7 mouse cellular contexts compared by ENCODE assay signal in the genomic region with DNA sequence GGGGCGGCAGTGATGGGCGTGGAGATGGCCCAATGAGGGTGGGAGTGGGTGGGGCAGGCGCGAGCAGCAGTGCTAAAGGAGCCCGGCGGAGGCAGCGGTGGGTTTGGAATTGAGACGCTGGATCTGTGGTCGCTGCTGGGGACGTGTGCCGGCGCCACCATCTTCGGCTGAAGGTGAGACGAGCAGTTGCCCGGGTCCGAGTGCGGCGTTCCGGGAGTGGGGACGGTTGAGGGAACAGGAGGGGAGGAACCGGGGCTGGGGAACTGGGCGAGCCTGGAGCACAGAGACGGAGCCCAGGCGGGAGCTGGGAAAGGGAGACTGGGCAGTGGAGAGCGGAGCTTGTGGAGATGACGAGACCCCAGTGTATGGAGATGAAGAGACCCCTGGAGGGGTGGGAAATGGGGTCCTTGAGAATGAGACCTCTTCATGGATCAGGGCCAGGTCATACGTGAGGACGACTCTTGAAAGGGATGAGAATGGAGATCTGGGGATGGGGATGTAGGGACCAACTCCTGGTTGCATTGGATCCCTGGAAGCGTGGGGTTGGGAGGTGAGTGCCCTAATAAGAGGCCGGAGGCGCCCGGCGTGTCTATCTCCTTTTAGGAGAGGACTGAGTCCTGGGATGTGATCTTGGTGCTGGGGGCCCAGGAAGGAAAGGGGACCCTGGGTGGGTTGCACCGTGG. TPM values are rescaled to one million over a fixed set of nuclear protein-coding genes. Genes with fewer than 3 reads are reported as not detected.
DNase-seq lines count a peak whose midpoint lies in the region; ATAC-seq and TF ChIP-seq lines count a peak whose summit lies in the region.

No protein-coding gene starts in this region.

- no peak for TF ChIP-seq CTCF in lung, adult 2 months (IDR thresholded peaks at IDR 0.05; ENCODE audit: insufficient read depth, low read length)
- TF ChIP-seq CTCF in bone marrow macrophage, adult 2 months (IDR thresholded peaks at IDR 0.05; ENCODE audit: low read depth, low read length), result no peak

- H3K4me3 ChIP-seq in lung, adult 2 months (replicated peaks; ENCODE audit: extremely low read depth, low read depth, low read length), result peak overlapping the region; percentile 76
- H3K4me3 ChIP-seq in bone marrow macrophage, adult 2 months (ENCODE audit: insufficient read depth, low read length), result peak overlapping the region; percentile 76
- H3K4me3 ChIP-seq in limb, embryonic 12.5 days (replicated peaks), result peak overlapping the region; percentile 87
- peak overlapping the region; percentile 77 for H3K4me3 ChIP-seq in neural tube, embryonic 14.5 days (ENCODE audit: low read depth, low read length)

- no peaks in the 10 kb centered on the region for H3K36me3 ChIP-seq in limb, embryonic 12.5 days
- H3K36me3 ChIP-seq in neural tube, embryonic 14.5 days (ENCODE audit: control insufficient read depth, insufficient read depth, low read length), result no peaks in the 10 kb centered on the region

- peak; percentile 23 for ATAC-seq in erythroid progenitor cell, adult 5-6 weeks (replicated peaks; ENCODE audit: low FRiP score, poor library complexity, severe bottlenecking)
- ATAC-seq in limb, embryonic 12.5 days (ENCODE audit: insufficient number of reproducible peaks, insufficient read depth, low FRiP score, low TSS enrichment, low read depth), result no peak
- ATAC-seq in neural tube, embryonic 14.5 days (ENCODE audit: low read depth), result peak; percentile 21

- peak overlapping the region; percentile 97 for H3K9ac ChIP-seq in limb, embryonic 12.5 days (replicated peaks)
- H3K9ac ChIP-seq in neural tube, embryonic 14.5 days (replicated peaks; ENCODE audit: low read depth, low read length), result peak overlapping the region; percentile 90

- no peaks in the 10 kb centered on the region for H3K27me3 ChIP-seq in limb, embryonic 12.5 days
- H3K27me3 ChIP-seq in neural tube, embryonic 14.5 days (ENCODE audit: control insufficient read depth, insufficient read depth, low read length), result no peaks in the 10 kb centered on the region

- H3K27ac ChIP-seq in bone marrow macrophage, adult 2 months (ENCODE audit: insufficient read depth, low read depth, low read length), result no peak overlapping the region
- H3K27ac ChIP-seq in limb, embryonic 12.5 days, result peak overlapping the region; percentile 98
- peak overlapping the region; percentile 97 for H3K27ac ChIP-seq in neural tube, embryonic 14.5 days (ENCODE audit: low read depth, low read length)

- WGBS in lung, adult 2 months, result under 1% methylated on average over 34 of the region's 34 CpGs
- under 1% methylated on average over 34 of the region's 34 CpGs for WGBS in limb, embryonic 12.5 days
- under 1% methylated on average over 34 of the region's 34 CpGs for WGBS in neural tube, embryonic 14.5 days

- TF ChIP-seq POLR2A in lung, adult 2 months (IDR thresholded peaks at IDR 0.05; ENCODE audit: borderline replicate concordance, extremely low read depth, low read depth, low read length), result peak; percentile 54; the same call in 1 of the 2 replicates
- TF ChIP-seq POLR2A in bone marrow macrophage, adult 2 months (IDR thresholded peaks at IDR 0.05; ENCODE audit: borderline replicate concordance, low read depth, low read length), result no peak

- H3K4me2 ChIP-seq in limb, embryonic 12.5 days, result peak overlapping the region; percentile 81
- peak overlapping the region; percentile 61 for H3K4me2 ChIP-seq in neural tube, embryonic 14.5 days (ENCODE audit: low read depth, low read length)

- H3K4me1 ChIP-seq in lung, adult 2 months (ENCODE audit: control insufficient read depth, insufficient read depth, low read length), result no peaks in the 10 kb centered on the region; the same call in 1 of the 2 replicates
- no peaks in the 10 kb centered on the region for H3K4me1 ChIP-seq in bone marrow macrophage, adult 2 months (ENCODE audit: control insufficient read depth, insufficient read depth, low read length)
- peaks cover 16% of the 10 kb centered on the region for H3K4me1 ChIP-seq in limb, embryonic 12.5 days (replicated peaks)
- peaks cover 11% of the 10 kb centered on the region for H3K4me1 ChIP-seq in neural tube, embryonic 14.5 days (ENCODE audit: control insufficient read depth, insufficient read depth, low read length)

- DNase-seq in lung, adult 2 months, result no peak
- DNase-seq in lung, postnatal 25 days (ENCODE audit: low spot score), result no peak
- no peak for DNase-seq in urinary bladder, postnatal 10 days (ENCODE audit: low spot score)

- no peaks in the 10 kb centered on the region for H3K9me3 ChIP-seq in limb, embryonic 12.5 days
- H3K9me3 ChIP-seq in neural tube, embryonic 14.5 days (ENCODE audit: control insufficient read depth, low read length), result no peaks in the 10 kb centered on the region

RNA-seq across cellular contexts. Expression of gene Myh10, which starts 0.8 kb away (rescaled TPM):
- 103 and 123 TPM in 2 replicates for polyA plus RNA-seq in lung, adult 2 months (2012; rRNA removed)
- polyA plus RNA-seq in bone marrow macrophage, adult 2 months (2012; ENCODE audit: insufficient read depth, insufficient read length, missing spikeins), result 0.75 and 1.4 TPM in 2 replicates
- 89.7 and 97.3 TPM in 2 replicates for total RNA-seq in erythroid progenitor cell, adult 5-6 weeks (2015; ENCODE audit: low replicate concordance)
- 76.2 and 81.0 TPM in 2 replicates for total RNA-seq in erythroid progenitor cell, adult 5-6 weeks (2017; ENCODE audit: low replicate concordance)
- 175 and 189 TPM in 2 replicates for polyA plus RNA-seq in limb, embryonic 12.5 days (2016; fragmentation: Nextera tagmentation; extraction: Ambion mirVana)
- 92.2 and 112 TPM in 2 replicates for polyA plus RNA-seq in neural tube, embryonic 14.5 days (2014; fragmentation: Nextera tagmentation; extraction: Ambion mirVana)

Comparison
In these comparisons a context has a peak if more than half of its experiments do, and no peak if none do; other contexts are left out.
1. RNA of gene Myh10, which starts 0.8 kb away (polyA plus RNA-seq): 175 to 189 TPM in limb, embryonic 12.5 days, 103 to 123 TPM in lung, adult 2 months and 92.2 to 112 TPM in neural tube, embryonic 14.5 days; 0.75 to 1.4 TPM in bone marrow macrophage, adult 2 months; every median in the first group is over 10 times any median in the second.
2. Peak in every context shown above with its lines, with median percentiles within 50 percentile points of each other: H3K4me3 ChIP-seq.